Mouse (Mus musculus): ENCODE data around the gene Miox. TPM values are rescaled to one million over a fixed set of nuclear protein-coding genes. Genes with fewer than 3 reads are reported as not detected.
A peak's percentile ranks its signal among the peaks of the same experiment; 100 is the strongest.

Miox gene
- polyA plus RNA-seq, 1 experiment from 2014 or later = 0.28 TPM

DNA sequence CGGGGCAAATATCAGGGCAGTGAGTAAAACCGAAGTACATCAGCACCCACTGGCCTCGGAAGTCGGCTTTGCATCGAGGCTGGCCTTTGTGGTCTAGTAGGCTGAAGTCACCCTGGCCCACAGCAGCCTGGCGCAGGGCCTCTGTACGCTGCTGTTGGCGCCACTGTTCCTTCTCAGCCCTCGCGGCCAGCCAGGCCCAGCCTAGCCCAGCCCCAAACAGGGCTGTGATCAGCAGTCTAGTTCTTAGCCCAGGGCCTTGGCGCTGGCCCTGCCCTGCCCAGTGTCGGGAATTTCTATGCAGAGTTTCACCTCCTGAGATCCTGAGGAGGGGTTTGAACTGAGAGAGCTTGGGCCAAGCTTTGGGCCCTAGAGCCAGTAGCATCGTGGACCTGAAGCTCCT lies 37.9 kb downstream of the Miox start:
- Histone ChIP-seq H3K36me3 (peaks cover 54% of the 10 kb centered on the region), H3K4me1 (replicated peaks) (peaks cover 18% of the 10 kb centered on the region)

DNA sequence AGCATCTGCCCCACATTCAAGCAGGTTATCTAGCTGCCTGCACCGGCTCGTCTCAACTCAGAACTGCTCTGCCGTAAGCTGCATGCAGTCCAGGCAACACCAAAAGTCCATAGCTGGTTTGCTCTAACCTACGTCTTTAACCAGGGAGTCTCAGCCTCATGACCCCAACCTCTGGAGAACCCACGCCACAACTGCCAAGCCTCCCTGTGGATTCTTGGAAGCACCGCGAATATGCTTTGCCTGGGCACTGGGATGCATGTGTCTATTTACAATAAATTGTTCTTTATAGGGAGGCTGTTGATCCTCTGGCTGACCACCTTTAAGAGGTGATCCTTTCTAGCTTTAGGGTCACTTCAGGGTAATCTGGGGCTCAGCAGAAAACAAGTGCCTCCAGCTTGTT lies 38.3 kb downstream of the Miox start:
- Histone ChIP-seq H3K4me1 (replicated peaks) (peaks cover 23% of the 10 kb centered on the region), H3K4me2 (peak overlapping the region; percentile 95), H3K9ac (0 out of 2 replicates have a peak overlapping the region, but pooled peaks have one; percentile 86), H3K4me3 (peak overlapping the region; percentile 92; the same call in 1 of the 2 replicates), H3K27me3 (peaks cover 18% of the 10 kb centered on the region), H3K9me3 (replicated peaks) (no peaks in the 10 kb centered on the region), H3K27ac (peak overlapping the region; percentile 98; the same call in 1 of the 2 replicates), H3K36me3 (peaks cover 49% of the 10 kb centered on the region)
- ATAC-seq (replicated peaks; ENCODE audit: insufficient number of reproducible peaks, insufficient read depth, low FRiP score, low read depth) = no peak
- WGBS = 82% methylated on average over 7 of the region's 7 CpGs

More for the DNA sequence above, 37.9 kb downstream of the Miox start:
- H3K4me3 ChIP-seq = no peak overlapping the region
- no peak overlapping the region for H3K4me2 ChIP-seq
- 88% methylated on average over 13 of the region's 13 CpGs for WGBS
- no peak for ATAC-seq (replicated peaks; ENCODE audit: insufficient number of reproducible peaks, insufficient read depth, low FRiP score, low read depth)
- H3K9me3 ChIP-seq (replicated peaks) = no peaks in the 10 kb centered on the region
- H3K9ac ChIP-seq = no peak overlapping the region
- peaks cover 13% of the 10 kb centered on the region for H3K27me3 ChIP-seq
- H3K27ac ChIP-seq = 0 out of 2 replicates have a peak overlapping the region, but pooled peaks have one; percentile 98

DNA sequence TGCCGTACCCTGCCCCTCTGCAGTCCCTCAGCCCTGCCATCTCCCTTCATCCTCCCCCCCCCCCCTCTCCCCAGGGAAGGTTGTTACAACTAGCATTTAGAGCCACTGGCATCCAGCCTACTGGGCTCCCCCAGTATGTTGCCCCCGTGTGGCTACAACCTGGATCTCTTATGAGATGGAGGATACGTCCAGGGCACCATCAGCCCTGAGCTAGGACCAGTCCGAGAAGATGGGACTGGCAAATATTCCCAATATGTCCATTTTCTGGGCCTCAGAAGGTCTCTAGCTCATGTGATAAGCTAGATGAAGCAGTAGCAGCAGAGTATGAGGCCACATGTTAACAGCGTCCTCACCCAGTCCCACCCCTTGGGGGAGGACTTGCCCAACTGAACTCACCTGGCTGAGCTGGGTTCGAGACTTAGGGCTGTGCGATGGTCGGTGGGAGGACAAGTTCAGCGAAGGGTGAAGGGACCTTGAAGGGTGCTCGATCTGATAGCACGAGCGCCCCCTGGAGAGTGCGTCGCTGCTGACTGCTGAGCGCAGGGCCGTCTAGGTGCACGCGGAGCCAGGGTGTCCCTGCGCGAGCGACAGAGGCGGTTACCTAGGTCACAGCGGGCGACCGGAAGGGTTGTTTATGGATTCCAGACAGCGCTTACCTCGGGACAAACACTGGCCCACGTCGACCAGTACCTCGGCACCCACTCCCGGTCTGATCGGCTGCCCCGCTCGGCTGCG lies 39.0 kb downstream of the Miox start:
- ATAC-seq (replicated peaks; ENCODE audit: insufficient number of reproducible peaks, insufficient read depth, low FRiP score, low read depth) = peak; percentile 85
- Histone ChIP-seq H3K4me2 (peak overlapping the region; percentile 95), H3K36me3 (peaks cover 43% of the 10 kb centered on the region), H3K9ac (peak overlapping the region; percentile 86), H3K4me3 (peak overlapping the region; percentile 92), H3K9me3 (replicated peaks) (no peaks in the 10 kb centered on the region), H3K27ac (peak overlapping the region; percentile 98), H3K27me3 (peaks cover 24% of the 10 kb centered on the region), H3K4me1 (replicated peaks) (peaks cover 28% of the 10 kb centered on the region)
- WGBS = 1% methylated on average over 35 of the region's 35 CpGs

DNA sequence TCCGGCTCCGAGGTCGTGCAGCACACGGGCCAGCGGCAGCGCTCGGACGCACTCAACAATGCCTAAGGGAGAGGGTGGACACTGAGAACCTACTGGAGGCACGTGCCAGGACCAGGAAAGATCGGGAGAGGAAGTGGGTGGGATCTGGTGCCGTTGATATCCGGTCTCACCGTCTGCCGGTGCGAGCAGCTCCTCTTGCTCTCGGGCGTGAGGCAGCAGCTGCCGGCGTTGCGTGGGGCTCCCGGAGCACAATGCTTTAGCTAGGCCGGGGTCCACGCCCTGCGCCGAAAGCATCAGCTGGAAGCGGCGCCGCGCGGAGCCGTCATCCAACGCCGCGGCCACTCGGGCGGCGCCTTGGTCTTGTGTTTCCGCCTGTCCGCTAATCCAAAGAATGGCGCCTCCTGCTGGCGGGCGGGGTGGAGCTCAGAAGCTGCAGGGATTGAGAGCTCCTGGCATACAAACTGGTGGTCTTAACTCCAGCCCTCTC lies 39.6 kb downstream of the Miox start, which contains the start of gene Sco2:
Gene Sco2 (minus strand): TSS at position 85 of the 487 bp plus-strand sequence.
- Histone ChIP-seq H3K27me3 (peaks cover 30% of the 10 kb centered on the region), H3K4me1 (replicated peaks) (peaks cover 34% of the 10 kb centered on the region), H3K9ac (peak within 1 kb of the TSS; percentile 86), H3K4me2 (peak within 1 kb of the TSS; percentile 95), H3K27ac (peak within 1 kb of the TSS; percentile 98), H3K4me3 (peak within 1 kb of the TSS; percentile 92), H3K36me3 (peaks cover 37% of the 10 kb centered on the region), H3K9me3 (replicated peaks) (no peaks in the 10 kb centered on the region)
- WGBS = 0% methylated on average over 42 of the region's 42 CpGs
- ATAC-seq (replicated peaks; ENCODE audit: insufficient number of reproducible peaks, insufficient read depth, low FRiP score, low read depth) = peak; percentile 79

DNA sequence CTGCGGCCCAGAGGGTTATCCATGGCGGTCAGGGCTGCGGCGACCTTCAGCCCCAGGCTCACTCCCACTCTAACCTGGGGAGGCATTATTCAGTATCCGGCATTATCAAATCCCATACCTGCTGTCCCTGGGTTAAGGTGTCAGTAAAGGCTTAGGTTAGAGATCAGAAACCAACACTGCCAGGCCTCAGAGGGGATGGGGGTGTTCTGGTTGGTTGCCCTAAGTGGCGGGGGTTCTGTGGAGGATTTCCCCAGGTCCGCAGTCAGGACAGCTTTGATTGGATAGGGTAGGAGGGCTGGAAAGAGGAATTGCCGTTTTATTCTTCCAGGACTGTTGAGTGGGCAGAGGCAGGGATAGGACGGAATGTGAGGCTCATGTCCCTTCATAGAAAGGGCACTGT lies 40.1 kb downstream of the Miox start:
- Histone ChIP-seq H3K36me3 (peaks cover 31% of the 10 kb centered on the region), H3K9ac (peak overlapping the region; percentile 86), H3K4me1 (replicated peaks) (peaks cover 38% of the 10 kb centered on the region), H3K4me3 (peak overlapping the region; percentile 92), H3K27ac (peak overlapping the region; percentile 98), H3K4me2 (peak overlapping the region; percentile 95), H3K27me3 (peaks cover 35% of the 10 kb centered on the region), H3K9me3 (replicated peaks) (no peaks in the 10 kb centered on the region)
- no peak for ATAC-seq (replicated peaks; ENCODE audit: insufficient number of reproducible peaks, insufficient read depth, low FRiP score, low read depth)
- 49% methylated on average over 9 of the region's 9 CpGs for WGBS

DNA sequence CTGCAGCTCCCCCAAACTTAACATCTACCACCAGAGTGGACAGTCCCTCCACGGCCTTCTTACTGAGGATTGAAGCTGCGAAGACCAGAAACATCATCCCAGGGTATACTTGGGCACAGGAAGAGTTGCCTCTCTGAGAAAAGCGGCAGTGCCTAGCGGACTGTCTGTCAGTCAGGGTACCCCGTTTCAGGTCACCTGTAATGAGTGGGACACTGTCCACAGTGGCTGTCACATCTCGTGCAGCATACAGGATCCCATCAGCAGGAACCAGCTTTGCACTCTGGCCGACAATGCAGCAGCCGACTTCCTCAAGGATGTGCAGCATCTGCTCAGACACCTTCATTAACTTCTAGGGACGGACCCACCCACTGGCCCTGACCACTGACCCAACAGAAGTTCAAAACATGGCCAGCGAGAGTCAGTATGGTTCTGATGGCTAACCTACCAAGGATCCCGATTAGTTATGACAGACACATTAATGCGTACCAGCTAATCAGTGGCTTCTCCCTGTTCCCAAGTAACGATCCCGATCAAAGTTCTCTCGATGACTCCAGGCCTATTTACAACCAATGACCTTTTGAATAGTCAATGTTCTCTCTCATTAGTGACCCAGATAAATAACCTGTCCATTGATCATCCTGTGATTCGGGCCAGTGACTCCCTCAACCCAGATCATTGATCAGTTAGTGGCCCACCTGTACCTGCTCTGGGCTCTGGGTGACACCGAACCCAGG lies 40.8 kb downstream of the Miox start:
- H3K36me3 ChIP-seq = peaks cover 25% of the 10 kb centered on the region
- H3K4me1 ChIP-seq (replicated peaks) = peaks cover 42% of the 10 kb centered on the region
- H3K9me3 ChIP-seq (replicated peaks) = no peaks in the 10 kb centered on the region
- no peak overlapping the region for H3K9ac ChIP-seq
- ATAC-seq (replicated peaks; ENCODE audit: insufficient number of reproducible peaks, insufficient read depth, low FRiP score, low read depth) = no peak
- peaks cover 39% of the 10 kb centered on the region for H3K27me3 ChIP-seq
- H3K27ac ChIP-seq = no peak overlapping the region
- H3K4me2 ChIP-seq = no peak overlapping the region
- no peak overlapping the region for H3K4me3 ChIP-seq
- 90% methylated on average over 17 of the region's 17 CpGs for WGBS

DNA sequence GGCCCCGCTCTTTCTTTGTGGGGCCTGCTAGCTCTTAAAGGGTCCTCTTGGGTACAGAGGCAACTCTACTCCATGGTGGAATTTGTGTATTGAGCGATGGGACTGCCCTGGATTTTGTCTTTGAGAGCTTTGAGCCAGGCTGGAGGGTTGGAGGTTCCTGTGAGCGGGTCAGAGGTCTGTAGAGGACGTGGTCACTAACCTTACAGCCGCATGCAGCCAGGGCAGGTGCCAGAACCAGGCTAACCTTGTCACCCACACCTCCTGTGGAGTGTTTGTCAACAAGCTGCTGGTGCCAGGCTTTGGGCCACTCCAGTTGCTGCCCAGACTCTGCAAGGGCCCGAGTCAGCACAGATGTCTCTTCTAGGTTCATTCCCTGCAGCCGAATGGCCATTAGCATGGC lies 41.8 kb downstream of the Miox start:
- Histone ChIP-seq H3K4me2 (no peak overlapping the region), H3K36me3 (peaks cover 16% of the 10 kb centered on the region), H3K27me3 (peaks cover 50% of the 10 kb centered on the region), H3K9ac (no peak overlapping the region), H3K9me3 (replicated peaks) (no peaks in the 10 kb centered on the region), H3K4me3 (no peak overlapping the region), H3K27ac (no peak overlapping the region), H3K4me1 (replicated peaks) (peaks cover 42% of the 10 kb centered on the region)
- 72% methylated on average over 7 of the region's 7 CpGs for WGBS
- no peak for ATAC-seq (replicated peaks; ENCODE audit: insufficient number of reproducible peaks, insufficient read depth, low FRiP score, low read depth)

DNA sequence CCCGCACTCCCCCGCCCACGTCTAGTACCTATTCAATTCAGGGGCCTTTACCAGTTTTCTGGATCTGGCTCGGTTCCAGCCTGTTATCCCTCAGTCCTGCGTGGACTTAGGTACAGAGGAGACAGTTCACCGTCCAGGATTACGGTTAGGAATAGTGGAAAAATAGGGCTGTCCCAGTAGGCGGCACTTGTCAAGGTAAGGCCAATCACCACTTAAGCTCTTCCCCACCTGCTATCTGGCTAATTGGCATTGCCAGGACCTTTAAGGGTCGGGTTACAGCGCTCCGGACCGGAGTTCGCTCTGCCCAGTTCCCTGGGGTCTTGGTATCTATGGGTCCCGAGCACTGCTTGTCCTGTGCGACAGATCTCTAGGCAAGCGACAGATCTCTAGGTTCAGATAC lies 42.8 kb downstream of the Miox start, which contains the start of gene Tymp:
Gene Tymp (minus strand): TSS at position 83 of the 400 bp plus-strand sequence.
- 28% methylated on average over 16 of the region's 16 CpGs for WGBS
- H3K4me2 ChIP-seq = peak within 1 kb of the TSS; percentile 25; the same call in 1 of the 2 replicates
- H3K4me1 ChIP-seq (replicated peaks) = peaks cover 42% of the 10 kb centered on the region

DNA sequence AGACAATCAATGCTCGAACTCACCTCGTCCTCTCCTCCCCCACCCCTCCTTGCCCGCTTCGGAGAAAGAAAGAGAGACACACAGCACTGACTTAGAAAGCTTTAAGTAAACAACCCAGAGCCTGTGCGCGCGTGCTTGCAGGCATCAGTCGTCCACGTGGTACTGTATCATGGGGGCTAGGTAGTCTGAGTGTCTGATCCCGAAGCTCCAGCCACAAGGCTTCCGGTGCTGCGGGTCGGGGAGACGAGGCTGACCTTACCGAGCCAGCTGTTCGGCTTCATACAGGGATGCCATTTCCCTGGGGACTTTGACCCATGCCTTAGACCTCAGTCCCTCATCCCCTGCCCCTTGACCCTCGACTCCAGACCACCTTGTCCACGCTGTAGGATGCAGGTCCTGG lies 43.2 kb downstream of the Miox start:
- ATAC-seq (replicated peaks; ENCODE audit: insufficient number of reproducible peaks, insufficient read depth, low FRiP score, low read depth) = no peak
- no peak overlapping the region for H3K4me3 ChIP-seq
- peak overlapping the region; percentile 25; the same call in 1 of the 2 replicates for H3K4me2 ChIP-seq

More for the DNA sequence above, 42.8 kb downstream of the Miox start, which contains the start of gene Tymp:
- no peak for ATAC-seq (replicated peaks; ENCODE audit: insufficient number of reproducible peaks, insufficient read depth, low FRiP score, low read depth)
- H3K9me3 ChIP-seq (replicated peaks) = no peaks in the 10 kb centered on the region
- peaks cover 56% of the 10 kb centered on the region for H3K27me3 ChIP-seq
- no peak within 1 kb of the TSS for H3K27ac ChIP-seq
- H3K9ac ChIP-seq = no peak within 1 kb of the TSS
- H3K4me3 ChIP-seq = no peak within 1 kb of the TSS
- H3K36me3 ChIP-seq = peaks cover 7% of the 10 kb centered on the region

DNA sequence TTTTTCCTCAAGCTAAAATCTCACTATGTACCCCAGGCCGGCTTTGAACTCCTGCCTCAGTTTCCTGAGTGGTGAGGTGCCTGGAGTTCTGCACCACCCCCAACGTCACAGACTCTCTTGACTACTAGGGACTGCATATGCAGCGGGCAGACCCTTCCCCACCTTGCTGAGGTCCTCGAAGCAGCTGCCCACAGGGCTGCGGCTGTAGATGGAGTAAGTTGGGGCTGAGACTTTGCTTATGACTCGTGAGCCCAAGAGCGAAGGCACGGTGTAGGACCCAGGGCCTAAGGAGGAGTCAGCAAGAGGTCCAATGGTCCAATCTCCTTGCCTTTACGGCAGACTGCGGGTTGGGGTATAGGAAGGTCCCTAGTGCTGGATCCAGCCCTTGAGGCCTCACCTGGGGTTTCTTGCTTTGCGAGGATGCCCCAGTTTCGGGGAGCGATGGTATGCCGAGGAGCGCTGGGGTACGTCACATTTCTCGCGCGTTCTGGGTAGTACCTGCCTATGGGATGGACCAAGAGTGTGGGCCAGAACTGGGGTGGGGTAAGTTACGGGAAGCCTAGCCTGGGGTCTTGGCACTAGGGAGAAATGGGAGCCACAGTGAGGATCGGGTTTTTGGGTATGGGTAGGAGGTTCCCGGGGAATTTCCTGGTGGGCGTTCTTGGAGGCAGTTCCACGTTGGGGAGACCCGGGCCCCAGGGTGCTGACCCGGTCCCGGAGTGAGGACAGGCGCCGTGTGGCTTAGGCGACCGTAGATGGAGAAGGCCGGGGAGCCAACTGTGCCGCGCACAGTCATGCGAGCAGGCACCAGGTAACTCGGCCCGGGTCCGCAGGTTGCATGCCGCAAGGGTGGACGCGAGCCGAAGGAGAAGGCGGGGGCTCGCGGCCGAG lies 44.0 kb downstream of the Miox start:
- Histone ChIP-seq H3K4me1 (replicated peaks) (peaks cover 32% of the 10 kb centered on the region), H3K4me2 (peak overlapping the region; percentile 89), H3K27me3 (peaks cover 64% of the 10 kb centered on the region), H3K9ac (peak overlapping the region; percentile 57), H3K36me3 (no peaks in the 10 kb centered on the region), H3K9me3 (replicated peaks) (no peaks in the 10 kb centered on the region), H3K27ac (no peak overlapping the region), H3K4me3 (peak overlapping the region; percentile 44)
- WGBS = 12% methylated on average over 46 of the region's 46 CpGs
- no peak for ATAC-seq (replicated peaks; ENCODE audit: insufficient number of reproducible peaks, insufficient read depth, low FRiP score, low read depth)

More for the DNA sequence above, 43.2 kb downstream of the Miox start:
- WGBS = 7% methylated on average over 18 of the region's 18 CpGs
- Histone ChIP-seq H3K27ac (no peak overlapping the region), H3K4me1 (replicated peaks) (peaks cover 40% of the 10 kb centered on the region), H3K9me3 (replicated peaks) (no peaks in the 10 kb centered on the region), H3K9ac (no peak overlapping the region), H3K27me3 (peaks cover 59% of the 10 kb centered on the region), H3K36me3 (peaks cover 3% of the 10 kb centered on the region)

Measured in heart, embryonic 15.5 days (tissue).